Mouse (Mus musculus) right cerebral cortex, postnatal 14 days (tissue): ENCODE results near the gene Arfrp1.
A peak's percentile ranks its signal among the peaks of the same experiment; 100 is the strongest.

Experiments
- DNase-seq: peaks from one replicate; pipeline ENCODE4 v3.0.0; 2022

Arfrp1 gene

GRCm38 (mm10) chr2:181364860-181365596 lies at the start of gene Arfrp1, which contains the start of gene Zgpat:
Arfrp1 (minus strand) TSS chr2:181365404.
Zgpat (plus strand) TSS chr2:181364928.
- peak; percentile 91 for DNase-seq

GRCm38 (mm10) chr2:181413141-181413540 lies 47.9 kb upstream of the Arfrp1 start:
- DNase-seq = no peak

GRCm38 (mm10) chr2:181410760-181411473 lies 45.7 kb upstream of the Arfrp1 start:
- peak; percentile 67 for DNase-seq

GRCm38 (mm10) chr2:181409643-181410042 lies 44.4 kb upstream of the Arfrp1 start:
- DNase-seq = no peak

GRCm38 (mm10) chr2:181403722-181404121 lies 38.5 kb upstream of the Arfrp1 start:
- DNase-seq = no peak

GRCm38 (mm10) chr2:181401497-181401896 lies 36.3 kb upstream of the Arfrp1 start:
- no peak for DNase-seq

GRCm38 (mm10) chr2:181397207-181397761 lies 32.1 kb upstream of the Arfrp1 start:
- DNase-seq = no peak

- no peak for DNase-seq
These were observed 28.9 kb upstream of the Arfrp1 start for GRCm38 (mm10) chr2:181394086-181394485.

GRCm38 (mm10) chr2:181392600-181393213 lies 27.5 kb upstream of the Arfrp1 start:
- DNase-seq = peak; percentile 91

- no peak for DNase-seq
These were observed 26.3 kb upstream of the Arfrp1 start for GRCm38 (mm10) chr2:181391541-181391940.

- DNase-seq = no peak
These were observed 25.8 kb upstream of the Arfrp1 start for GRCm38 (mm10) chr2:181391022-181391421.

- no peak for DNase-seq
These were observed 25.1 kb upstream of the Arfrp1 start for GRCm38 (mm10) chr2:181390136-181390870.

- DNase-seq = no peak
These were observed 21.5 kb upstream of the Arfrp1 start for GRCm38 (mm10) chr2:181386663-181387210.

GRCm38 (mm10) chr2:181385885-181386284 lies 20.7 kb upstream of the Arfrp1 start:
- DNase-seq = peak; percentile 64

- DNase-seq = no peak
These were observed 19.8 kb upstream of the Arfrp1 start for GRCm38 (mm10) chr2:181384919-181385391.

- no peak for DNase-seq
These were observed 19.3 kb upstream of the Arfrp1 start for GRCm38 (mm10) chr2:181384463-181384862.

GRCm38 (mm10) chr2:181381631-181382306 lies 16.6 kb upstream of the Arfrp1 start:
- no peak for DNase-seq

- DNase-seq = no peak
These were observed 15.9 kb upstream of the Arfrp1 start for GRCm38 (mm10) chr2:181381107-181381506.

- DNase-seq = no peak
These were observed 15.0 kb upstream of the Arfrp1 start for GRCm38 (mm10) chr2:181380251-181380650.

- DNase-seq = no peak
These were observed 14.6 kb upstream of the Arfrp1 start, which contains the start of gene Lime1 for GRCm38 (mm10) chr2:181379778-181380177. Lime1 (plus strand) TSS chr2:181380078.

- DNase-seq = no peak
These were observed 13.5 kb upstream of the Arfrp1 start for GRCm38 (mm10) chr2:181378701-181379100.

GRCm38 (mm10) chr2:181377230-181377629 lies 12.0 kb upstream of the Arfrp1 start:
- DNase-seq = no peak
